Mouse (Mus musculus) stomach, postnatal 0 days (tissue): ENCODE data around the gene Arhgap44. TPM values are rescaled to one million over a fixed set of nuclear protein-coding genes. Genes with fewer than 3 reads are reported as not detected.

ENCODE experiments used
- ATAC-seq: fragments of 200-750 bp; cut with Nextera tagmentation; 2 replicates; pipeline ENCODE4 v1.8.0; 2017; ENCODE audit not compliant: low FRiP score, low TSS enrichment
- DNase-seq: peaks from one replicate; pipeline ENCODE4 v3.0.0-alpha.2; 2016; ENCODE audit warnings: low spot score
- H3K27ac ChIP-seq: fragments of 300-500 bp; sonication (generic); replicated peaks from 2 replicates; pipeline ENCODE4 v1.5.1; 2014; ENCODE audit warnings: mild to moderate bottlenecking, control low read depth
- H3K27me3 ChIP-seq: fragments of 300-500 bp; sonication (generic); 2 replicates; pipeline ENCODE4 v1.6.1; 2014; ENCODE audit warnings: low read length; ENCODE audit not compliant: control insufficient read depth, insufficient read depth
- H3K36me3 ChIP-seq: fragments of 300-500 bp; sonication (generic); 2 replicates; pipeline ENCODE4 v1.6.1; 2014; ENCODE audit warnings: low read length, mixed read lengths; ENCODE audit not compliant: control insufficient read depth, insufficient read depth
- H3K4me1 ChIP-seq: fragments of 300-500 bp; sonication (generic); replicated peaks from 2 replicates; pipeline ENCODE4 v1.6.1; 2014; ENCODE audit warnings: antibody characterized with exemption; ENCODE audit not compliant: control insufficient read depth, insufficient read depth
- H3K4me2 ChIP-seq: fragments of 300-500 bp; sonication (generic); replicated peaks from 2 replicates; pipeline ENCODE4 v1.6.1; 2014; ENCODE audit warnings: low read depth, mild to moderate bottlenecking, control low read depth, moderate library complexity
- H3K4me3 ChIP-seq: fragments of 300-500 bp; sonication (generic); 2 replicates; pipeline ENCODE4 v1.5.1; 2014; ENCODE audit warnings: low read depth, low read length, control low read depth
- H3K9ac ChIP-seq: fragments of 300-500 bp; sonication (generic); 2 replicates; pipeline ENCODE4 v1.6.1; 2014; ENCODE audit warnings: mild to moderate bottlenecking, low read length, control low read depth, mixed read lengths
- H3K9me3 ChIP-seq: fragments of 300-500 bp; sonication (generic); 2 replicates; pipeline ENCODE4 v1.6.1; 2016; ENCODE audit warnings: low read length; ENCODE audit not compliant: control insufficient read depth
- CTCF ChIP-seq: IDR thresholded peaks from 2 replicates; pipeline ENCODE4 v1.5.1; 2016; ENCODE audit warnings: antibody characterized with exemption, low read depth, mild to moderate bottlenecking, moderate library complexity
- EP300 ChIP-seq: optimal IDR thresholded peaks from 2 replicates; pipeline ENCODE3; 2016; ENCODE audit warnings: antibody characterized with exemption
- WGBS: fragments of 180-500 bp; shearing (Covaris S2); extraction: QIAGEN DNeasy Blood & Tissue Kit; methylation state at CpG from one replicate; pipeline ENCODE4 v1.1.7; 2014; 5-methylcytosine and 5-hydroxymethylcytosine counted together
- polyA plus RNA-seq: library from polyadenylated mRNA; unstranded; fragments of >200 nt; fragmentation: Nextera tagmentation; extraction: Ambion mirVana; gene quantifications from 2 replicates; pipeline ENCODE4 v1.2.1, GENCODE M21; 2015

Arhgap44 gene
- polyA plus RNA-seq, 1 experiment from 2014 or later, result 2.9 TPM

DNA sequence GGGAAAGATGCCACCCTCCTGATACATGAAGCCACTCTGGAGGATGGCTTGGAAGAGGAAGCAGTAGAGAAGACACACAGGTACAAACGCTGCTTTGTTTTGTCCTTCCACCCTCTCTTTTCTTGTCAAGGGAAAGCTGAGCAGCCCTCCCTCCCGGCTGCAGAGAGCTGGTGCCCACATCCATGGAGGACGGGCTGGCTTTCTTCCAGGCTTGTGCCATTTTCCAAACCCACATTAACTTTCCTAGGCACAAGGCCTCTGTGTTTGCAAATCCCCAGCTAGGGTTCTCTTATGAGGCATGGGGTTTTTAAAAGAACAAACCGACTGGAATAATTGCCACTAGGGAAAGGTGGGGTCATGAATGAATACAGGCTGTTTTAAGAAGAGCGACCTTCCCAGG, 163.1 kb downstream of the Arhgap44 start:
- no peak overlapping the region for H3K9ac ChIP-seq
- WGBS, result 90% methylated on average over 5 of the region's 5 CpGs
- TF ChIP-seq EP300, result no peak
- no peak for TF ChIP-seq CTCF
- H3K27me3 ChIP-seq, result no peaks in the 10 kb centered on the region
- no peak overlapping the region for H3K27ac ChIP-seq
- H3K4me1 ChIP-seq, result no peaks in the 10 kb centered on the region
- no peak overlapping the region for H3K4me2 ChIP-seq
- H3K36me3 ChIP-seq, result peaks cover 19% of the 10 kb centered on the region
- no peaks in the 10 kb centered on the region for H3K9me3 ChIP-seq
- DNase-seq (no peak), ATAC-seq (no peak)
- no peak overlapping the region for H3K4me3 ChIP-seq

DNA sequence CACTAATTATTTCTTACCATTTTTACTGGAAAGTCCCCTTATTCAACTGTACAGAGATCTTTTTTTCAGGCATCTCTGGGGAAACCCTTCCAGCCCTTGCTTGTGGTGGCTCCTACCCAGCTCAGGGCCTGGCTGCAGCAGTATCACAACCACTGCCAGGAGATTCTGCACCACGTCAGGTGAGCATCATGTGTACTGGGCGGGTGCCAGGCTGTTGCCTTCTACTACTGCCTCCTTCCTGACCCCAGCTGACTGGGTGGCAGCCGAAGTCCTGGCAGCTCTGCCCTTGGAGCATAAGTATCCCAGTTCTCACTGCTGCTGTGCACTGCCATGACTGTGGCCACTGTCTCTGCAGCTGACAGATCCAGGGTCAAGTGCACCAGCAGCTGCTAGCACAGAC, 164.3 kb downstream of the Arhgap44 start:
- no peaks in the 10 kb centered on the region for H3K4me1 ChIP-seq
- WGBS, result 91% methylated on average over 3 of the region's 3 CpGs
- ATAC-seq, result no peak

DNA sequence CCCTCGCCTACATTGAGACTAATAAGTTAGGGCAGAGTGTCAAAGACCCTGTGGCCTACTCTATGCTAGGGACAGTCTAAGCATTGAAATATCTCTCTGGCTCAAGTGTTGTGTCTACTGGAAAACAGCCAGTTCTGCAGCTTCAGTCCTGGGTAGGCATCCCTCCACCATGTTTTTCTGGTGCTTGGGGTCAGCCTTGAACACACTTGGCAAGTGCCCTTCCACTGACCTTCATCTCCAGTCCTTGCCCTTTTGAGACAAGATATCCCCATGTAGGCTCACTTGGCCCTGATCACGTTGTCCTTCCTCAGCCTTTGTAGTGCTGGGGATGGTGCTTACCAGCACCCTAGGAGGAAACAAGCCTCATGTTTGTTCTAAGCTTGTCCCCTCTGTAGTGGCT, 174.2 kb downstream of the Arhgap44 start:
- ATAC-seq (no peak), DNase-seq (no peak)
- Histone ChIP-seq H3K36me3 (peaks cover 37% of the 10 kb centered on the region), H3K27ac (no peak overlapping the region), H3K9me3 (no peaks in the 10 kb centered on the region), H3K4me2 (no peak overlapping the region), H3K4me3 (no peak overlapping the region), H3K9ac (no peak overlapping the region), H3K4me1 (no peaks in the 10 kb centered on the region), H3K27me3 (no peaks in the 10 kb centered on the region)
- WGBS, result 91% methylated on average over 2 of the region's 2 CpGs
- no peak for TF ChIP-seq CTCF
- no peak for TF ChIP-seq EP300

More for the DNA sequence above, 164.3 kb downstream of the Arhgap44 start:
- no peak for DNase-seq
- Histone ChIP-seq H3K27ac (no peak overlapping the region), H3K4me2 (no peak overlapping the region), H3K4me3 (no peak overlapping the region), H3K36me3 (peaks cover 19% of the 10 kb centered on the region), H3K9me3 (no peaks in the 10 kb centered on the region), H3K9ac (no peak overlapping the region), H3K27me3 (no peaks in the 10 kb centered on the region)
- TF ChIP-seq CTCF (no peak), EP300 (no peak)

GRCm38 (mm10) chr11:64979489-64979845, 183.3 kb downstream of the Arhgap44 start:
- no peaks in the 10 kb centered on the region for H3K9me3 ChIP-seq
- no peaks in the 10 kb centered on the region for H3K27me3 ChIP-seq
- no peak for DNase-seq
- TF ChIP-seq EP300, result no peak
- TF ChIP-seq CTCF, result no peak
- no peak for ATAC-seq
- peak overlapping the region; percentile 79 for H3K4me2 ChIP-seq
- peaks cover 10% of the 10 kb centered on the region; the same call in 1 of the 2 replicates for H3K36me3 ChIP-seq
- peak overlapping the region; percentile 93 for H3K4me3 ChIP-seq
- no peaks in the 10 kb centered on the region for H3K4me1 ChIP-seq
- H3K27ac ChIP-seq, result no peak overlapping the region
- H3K9ac ChIP-seq, result peak overlapping the region; percentile 72
- 8% methylated on average over 9 of the region's 9 CpGs for WGBS

DNA sequence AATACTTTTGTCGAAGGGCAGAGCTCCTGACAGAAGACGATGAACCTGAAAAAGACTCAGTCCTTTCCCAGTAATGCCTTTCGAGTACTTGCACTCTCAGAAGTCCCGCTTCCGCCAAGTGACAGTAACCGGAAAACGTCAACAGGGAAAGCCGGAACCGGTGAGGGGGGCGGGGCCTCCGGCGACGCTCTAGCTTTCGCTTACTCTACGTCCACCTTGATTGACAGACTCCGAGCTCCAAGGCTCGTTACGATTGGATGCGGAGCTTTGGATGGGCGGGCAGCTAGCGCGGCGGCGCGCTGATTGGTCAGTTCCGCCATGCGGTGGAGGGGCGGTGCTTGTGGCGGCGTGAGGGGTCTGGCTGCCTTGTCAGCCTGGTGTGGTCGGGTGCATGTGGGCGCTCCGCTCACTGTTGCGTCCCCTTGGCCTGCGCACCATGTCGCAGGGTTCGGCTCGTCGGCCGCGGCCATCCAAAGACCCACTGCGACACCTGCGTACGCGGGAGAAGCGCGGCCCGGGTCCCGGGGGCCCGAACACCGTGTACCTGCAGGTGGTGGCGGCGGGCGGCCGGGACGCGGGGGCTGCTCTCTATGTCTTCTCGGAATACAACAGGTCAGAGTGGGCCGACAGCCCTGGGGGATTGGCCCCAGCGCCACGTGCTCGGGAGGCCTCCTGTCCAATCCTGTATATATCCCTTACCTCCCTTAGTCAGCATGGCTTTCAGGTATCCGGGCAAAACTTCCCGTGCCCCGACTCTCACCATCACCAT, 183.9 kb downstream of the Arhgap44 start, which contains the start of gene Elac2:
TSS of gene Elac2 (plus strand) at position 319 of the 769 bp plus-strand sequence.
- Histone ChIP-seq H3K4me1 (no peaks in the 10 kb centered on the region), H3K36me3 (peaks cover 4% of the 10 kb centered on the region; the same call in 1 of the 2 replicates), H3K4me2 (peak within 1 kb of the TSS; percentile 79), H3K9me3 (no peaks in the 10 kb centered on the region), H3K9ac (peak within 1 kb of the TSS; percentile 72), H3K27ac (no peak within 1 kb of the TSS), H3K4me3 (peak within 1 kb of the TSS; percentile 93), H3K27me3 (no peaks in the 10 kb centered on the region)
- peak; percentile 100 for ATAC-seq
- under 1% methylated on average over 63 of the region's 65 CpGs for WGBS
- TF ChIP-seq CTCF, result no peak
- TF ChIP-seq EP300, result no peak
- DNase-seq, result peak; percentile 97

GRCm38 (mm10) chr11:64972418-64972817, 190.3 kb downstream of the Arhgap44 start:
- Histone ChIP-seq H3K4me3 (no peak overlapping the region), H3K27ac (no peak overlapping the region), H3K4me2 (no peak overlapping the region), H3K9ac (no peak overlapping the region), H3K4me1 (no peaks in the 10 kb centered on the region), H3K27me3 (no peaks in the 10 kb centered on the region), H3K36me3 (no peaks in the 10 kb centered on the region), H3K9me3 (no peaks in the 10 kb centered on the region)
- TF ChIP-seq CTCF (no peak), EP300 (no peak)
- 76% methylated on average over 2 of the region's 2 CpGs for WGBS
- ATAC-seq (no peak), DNase-seq (no peak)
